Mouse (Mus musculus): ENCODE measurements at regions not wholly inside any gene's neighbourhood (a gene's known extent, or its start where the extent isn't known, plus 50 kb on each side); places are given as distances from the start of the nearest gene placed in this dataset.
"Not testable (repeated sequence)": the region's sequence is repeated elsewhere in the genome, so short reads cannot be mapped to it uniquely, and the experiment has no call there.

DNA sequence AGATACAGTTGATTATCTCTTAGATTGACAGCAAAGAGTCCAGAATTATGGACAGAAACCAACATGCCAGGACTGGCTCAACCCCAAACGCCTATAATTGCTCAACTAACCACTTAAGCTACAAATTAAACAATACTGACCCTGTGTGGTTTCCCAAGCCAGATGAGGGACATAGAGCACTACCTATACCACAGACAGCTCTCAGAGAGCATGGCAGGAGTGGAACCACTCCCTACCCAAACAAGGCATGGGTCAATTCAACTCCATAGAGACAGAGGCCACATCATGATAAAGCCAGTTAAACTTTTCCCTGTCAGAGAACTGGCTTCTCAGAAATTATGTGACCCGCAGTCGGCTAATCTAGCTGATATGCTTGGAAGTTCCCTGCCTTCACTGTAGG lies 490.7 kb upstream of the Tbl1xr1 start:
- H3K27ac ChIP-seq (ENCODE audit: insufficient read depth, low read length) = no peak overlapping the region
- no peaks in the 10 kb centered on the region for H3K27me3 ChIP-seq (ENCODE audit: control insufficient read depth, insufficient read depth, low read length)
- no peak for DNase-seq
- H3K4me1 ChIP-seq (ENCODE audit: control insufficient read depth, insufficient read depth, low read length) = no peaks in the 10 kb centered on the region
- WGBS = 87% methylated on average over 3 of the region's 3 CpGs
- H3K4me3 ChIP-seq (replicated peaks; ENCODE audit: insufficient read depth, low read depth, low read length) = no peak overlapping the region
- TF ChIP-seq CTCF (IDR thresholded peaks at IDR 0.05; ENCODE audit: borderline replicate concordance, insufficient read depth, low read depth, low read length) = no peak
- no peak for TF ChIP-seq POLR2A (IDR thresholded peaks at IDR 0.05; ENCODE audit: borderline replicate concordance, insufficient read depth, low read length)

DNA sequence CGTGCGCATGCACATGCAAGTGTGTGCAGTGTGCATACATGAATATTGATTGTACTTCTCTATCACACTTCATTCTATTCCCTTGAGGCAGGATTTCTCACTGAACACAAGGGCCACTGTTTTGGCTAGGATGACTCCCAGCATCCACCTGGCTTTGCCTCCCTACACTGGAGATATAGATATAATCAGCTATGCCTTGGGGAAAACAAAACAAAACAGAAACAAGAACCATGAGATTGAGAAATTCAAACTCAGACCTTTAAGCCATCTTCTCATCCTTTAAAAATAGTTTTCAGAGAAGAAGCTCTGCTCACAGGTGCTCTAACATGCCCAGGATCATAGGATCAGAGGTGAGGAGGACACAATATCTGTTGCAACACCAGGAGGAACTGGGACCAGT lies 469.6 kb upstream of the Tbl1xr1 start:
- no peaks in the 10 kb centered on the region for H3K27me3 ChIP-seq (ENCODE audit: control insufficient read depth, insufficient read depth, low read length)
- TF ChIP-seq POLR2A (IDR thresholded peaks at IDR 0.05; ENCODE audit: borderline replicate concordance, insufficient read depth, low read length) = no peak
- TF ChIP-seq CTCF (IDR thresholded peaks at IDR 0.05; ENCODE audit: borderline replicate concordance, insufficient read depth, low read depth, low read length) = no peak
- H3K4me1 ChIP-seq (ENCODE audit: control insufficient read depth, insufficient read depth, low read length) = no peaks in the 10 kb centered on the region
- 97% methylated on average over 2 of the region's 2 CpGs for WGBS
- no peak overlapping the region for H3K27ac ChIP-seq (ENCODE audit: insufficient read depth, low read length)
- H3K4me3 ChIP-seq (replicated peaks; ENCODE audit: insufficient read depth, low read depth, low read length) = no peak overlapping the region
- no peak for DNase-seq

DNA sequence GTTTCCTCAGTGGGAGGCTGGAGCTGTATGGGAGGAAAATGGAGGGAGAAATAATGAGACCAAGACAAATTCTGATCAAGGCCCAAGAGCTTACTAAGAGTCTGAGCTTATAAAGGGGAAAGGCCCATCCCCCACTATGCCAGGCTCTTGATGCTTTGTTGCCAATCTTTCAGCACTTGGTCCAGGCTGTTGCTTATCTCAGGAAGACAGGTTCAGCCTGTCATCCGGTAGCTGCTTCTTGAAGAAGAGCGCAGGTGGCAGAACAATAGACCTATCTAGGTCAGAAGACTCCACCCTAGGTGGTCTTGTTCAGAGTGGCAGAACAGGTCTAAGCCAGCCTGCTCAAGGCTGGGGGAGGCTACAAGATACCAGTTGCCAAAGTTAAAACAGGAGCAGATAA lies 466.2 kb upstream of the Tbl1xr1 start:
- Histone ChIP-seq H3K27ac (ENCODE audit: insufficient read depth, low read length) (no peak overlapping the region), H3K4me3 (replicated peaks; ENCODE audit: insufficient read depth, low read depth, low read length) (no peak overlapping the region), H3K27me3 (ENCODE audit: control insufficient read depth, insufficient read depth, low read length) (no peaks in the 10 kb centered on the region), H3K4me1 (ENCODE audit: control insufficient read depth, insufficient read depth, low read length) (no peaks in the 10 kb centered on the region)
- no peak for DNase-seq
- 97% methylated on average over 2 of the region's 2 CpGs for WGBS
- TF ChIP-seq POLR2A (IDR thresholded peaks at IDR 0.05; ENCODE audit: borderline replicate concordance, insufficient read depth, low read length) (no peak), CTCF (IDR thresholded peaks at IDR 0.05; ENCODE audit: borderline replicate concordance, insufficient read depth, low read depth, low read length) (no peak)

DNA sequence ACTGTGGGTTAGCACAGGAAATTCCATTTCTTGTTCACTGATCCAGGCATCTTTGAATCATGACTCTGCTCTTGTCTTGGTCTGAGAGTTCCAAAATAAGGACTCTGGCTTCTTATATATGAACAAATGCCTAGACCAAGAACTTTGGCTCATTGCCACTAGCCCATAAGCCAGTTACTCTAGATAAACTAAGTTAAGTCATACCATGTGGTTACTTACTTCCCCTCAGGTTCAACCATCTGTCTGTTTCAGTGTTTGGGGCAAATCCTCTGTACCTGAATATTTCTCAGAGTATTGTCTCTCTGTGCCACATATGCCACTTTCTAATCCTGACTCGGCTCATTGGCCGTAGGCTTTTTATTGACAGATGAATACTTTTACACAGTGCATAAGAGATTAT lies 454.7 kb upstream of the Tbl1xr1 start:
- peak in 1 of 2 experiments; percentile 27 for DNase-seq
- H3K4me1 ChIP-seq (ENCODE audit: control insufficient read depth, insufficient read depth, low read length) = no peaks in the 10 kb centered on the region
- no peak overlapping the region for H3K27ac ChIP-seq (ENCODE audit: insufficient read depth, low read length)
- WGBS = 37% methylated on average over 2 of the region's 2 CpGs
- H3K4me3 ChIP-seq (replicated peaks; ENCODE audit: insufficient read depth, low read depth, low read length) = no peak overlapping the region
- H3K27me3 ChIP-seq (ENCODE audit: control insufficient read depth, insufficient read depth, low read length) = no peaks in the 10 kb centered on the region
- TF ChIP-seq POLR2A (IDR thresholded peaks at IDR 0.05; ENCODE audit: borderline replicate concordance, insufficient read depth, low read length) (no peak), CTCF (IDR thresholded peaks at IDR 0.05; ENCODE audit: borderline replicate concordance, insufficient read depth, low read depth, low read length) (no peak)

DNA sequence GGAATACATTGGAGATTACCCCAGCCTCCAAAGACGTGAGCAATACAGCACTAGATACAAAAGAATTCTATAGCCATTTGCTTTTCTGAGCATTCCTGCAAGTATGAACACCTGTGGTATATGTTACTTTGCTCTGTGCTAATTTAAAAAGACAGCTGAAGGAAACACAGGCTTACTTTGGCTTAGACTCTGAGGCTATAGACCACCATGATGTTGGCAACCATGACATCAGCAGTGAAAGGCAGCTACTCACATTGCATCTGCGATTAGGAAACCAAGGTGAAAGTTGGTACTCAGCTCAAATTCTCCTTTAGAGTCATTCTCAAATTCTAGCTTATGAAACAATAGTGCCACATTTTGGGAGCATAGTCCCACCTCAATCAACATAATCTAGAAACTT lies 451.4 kb upstream of the Tbl1xr1 start:
- 96% methylated on average over 2 of the region's 2 CpGs for WGBS
- H3K4me3 ChIP-seq (replicated peaks; ENCODE audit: insufficient read depth, low read depth, low read length) = no peak overlapping the region
- TF ChIP-seq POLR2A (IDR thresholded peaks at IDR 0.05; ENCODE audit: borderline replicate concordance, insufficient read depth, low read length) (no peak), CTCF (IDR thresholded peaks at IDR 0.05; ENCODE audit: borderline replicate concordance, insufficient read depth, low read depth, low read length) (no peak)
- no peaks in the 10 kb centered on the region for H3K27me3 ChIP-seq (ENCODE audit: control insufficient read depth, insufficient read depth, low read length)
- H3K4me1 ChIP-seq (ENCODE audit: control insufficient read depth, insufficient read depth, low read length) = no peaks in the 10 kb centered on the region
- no peak overlapping the region for H3K27ac ChIP-seq (ENCODE audit: insufficient read depth, low read length)
- DNase-seq = no peak

DNA sequence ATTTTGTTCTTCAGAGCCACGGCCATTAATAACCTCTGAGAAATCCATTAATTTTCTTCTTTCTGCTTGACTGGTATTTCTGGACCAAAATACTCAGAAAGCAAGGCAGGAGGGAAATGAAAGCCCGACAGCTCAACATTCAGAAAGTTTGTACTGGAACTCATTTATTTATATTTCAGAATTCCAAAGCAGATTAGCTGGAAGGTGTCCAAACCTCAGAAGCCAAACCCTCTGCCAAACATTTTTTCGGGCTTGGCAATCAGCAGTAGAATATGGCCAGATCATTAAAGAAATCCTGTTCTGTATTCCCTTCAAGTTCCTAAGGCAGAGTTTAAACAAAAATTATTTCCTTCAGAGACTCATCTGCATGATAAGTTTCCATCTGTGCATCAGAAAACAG lies 450.4 kb upstream of the Tbl1xr1 start:
- 6% methylated on average over 3 of the region's 3 CpGs for WGBS
- DNase-seq = peak; percentile 25 to 66
- Histone ChIP-seq H3K4me3 (replicated peaks; ENCODE audit: insufficient read depth, low read depth, low read length) (no peak overlapping the region), H3K27me3 (ENCODE audit: control insufficient read depth, insufficient read depth, low read length) (no peaks in the 10 kb centered on the region), H3K4me1 (ENCODE audit: control insufficient read depth, insufficient read depth, low read length) (no peaks in the 10 kb centered on the region), H3K27ac (ENCODE audit: insufficient read depth, low read length) (no peak overlapping the region)
- TF ChIP-seq CTCF (IDR thresholded peaks at IDR 0.05; ENCODE audit: borderline replicate concordance, insufficient read depth, low read depth, low read length) (no peak), POLR2A (IDR thresholded peaks at IDR 0.05; ENCODE audit: borderline replicate concordance, insufficient read depth, low read length) (no peak)

DNA sequence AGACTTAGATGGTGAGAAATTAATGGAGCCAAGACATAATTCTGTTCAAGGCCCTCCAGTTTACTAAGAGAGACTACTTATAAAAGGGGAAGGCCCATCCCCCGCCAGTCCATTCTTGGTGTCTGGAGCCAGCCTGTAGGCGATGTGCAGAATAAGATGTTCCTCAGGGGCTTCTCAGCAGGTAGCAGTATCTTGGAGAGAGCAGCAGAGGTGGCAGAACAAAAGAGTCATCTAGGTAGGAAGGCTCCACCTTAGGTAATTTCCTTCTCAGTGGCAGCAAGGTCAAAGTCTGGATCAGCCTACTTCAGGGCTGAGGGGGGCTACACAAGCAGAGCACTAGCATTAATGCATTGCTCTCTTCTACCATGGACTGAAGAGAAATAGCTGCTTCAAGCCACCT lies 449.4 kb upstream of the Tbl1xr1 start:
- WGBS = 91% methylated on average over 2 of the region's 2 CpGs
- not testable (repeated sequence) for H3K27ac ChIP-seq (ENCODE audit: insufficient read depth, low read length)

DNA sequence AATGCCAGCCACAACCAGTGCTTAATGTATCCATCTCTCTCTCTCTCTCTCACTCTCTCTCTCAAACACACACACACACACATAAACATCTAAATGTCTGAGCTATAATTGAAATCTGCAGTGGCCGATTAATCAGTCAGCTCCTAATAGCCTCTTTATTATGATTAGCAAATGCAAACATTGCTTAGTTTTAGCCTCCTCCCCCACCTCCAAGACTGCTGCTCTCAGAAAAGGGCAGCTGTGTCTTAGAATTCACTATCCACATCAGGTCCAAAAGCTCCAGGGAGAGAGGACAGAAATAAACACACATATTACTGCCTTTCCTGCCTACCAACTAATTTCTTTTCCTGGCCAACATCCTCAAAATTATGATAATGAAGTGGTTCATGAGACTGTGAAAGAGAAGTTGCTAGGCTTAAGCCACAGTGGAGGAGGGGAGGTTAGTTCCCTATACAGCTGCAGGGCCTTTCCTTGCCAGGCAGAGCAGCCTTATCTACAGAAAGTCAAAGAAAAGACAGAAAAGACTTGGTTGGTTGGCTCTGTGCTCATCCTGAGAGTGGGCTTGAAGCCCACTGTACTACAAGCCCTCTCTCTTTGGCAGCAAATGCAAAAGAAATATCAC lies 442.7 kb upstream of the Tbl1xr1 start:
- TF ChIP-seq CTCF (IDR thresholded peaks at IDR 0.05; ENCODE audit: borderline replicate concordance, insufficient read depth, low read depth, low read length) (no peak), POLR2A (IDR thresholded peaks at IDR 0.05; ENCODE audit: borderline replicate concordance, insufficient read depth, low read length) (no peak)
- H3K27ac ChIP-seq (ENCODE audit: insufficient read depth, low read length) = no peak overlapping the region
- WGBS = 7% methylated on average over 1 of the region's 1 CpGs
- no peaks in the 10 kb centered on the region for H3K27me3 ChIP-seq (ENCODE audit: control insufficient read depth, insufficient read depth, low read length)
- H3K4me1 ChIP-seq (ENCODE audit: control insufficient read depth, insufficient read depth, low read length) = peaks cover under 1% of the 10 kb centered on the region; the same call in 1 of the 2 replicates
- H3K4me3 ChIP-seq (replicated peaks; ENCODE audit: insufficient read depth, low read depth, low read length) = no peak overlapping the region
- DNase-seq = no peak

More for the DNA sequence above, 449.4 kb upstream of the Tbl1xr1 start:
- DNase-seq; H3K4me3 ChIP-seq (replicated peaks; ENCODE audit: insufficient read depth, low read depth, low read length); H3K27me3 ChIP-seq (ENCODE audit: control insufficient read depth, insufficient read depth, low read length); H3K4me1 ChIP-seq (ENCODE audit: control insufficient read depth, insufficient read depth, low read length): not testable (repeated sequence)
